17 mouse cellular contexts compared by ENCODE assay signal in genomic region chr5:149827599-149827998, GRCm38 (mm10).
DNase-seq lines count a peak whose midpoint lies in the region; ATAC-seq and TF ChIP-seq lines count a peak whose summit lies in the region.
"Had no signal": no experiment of that assay in that cellular context is flagged by ENCODE, and none has a peak within 500 bp of the region (broad histone marks: within the 10 kb centered on the region; RNA-seq: fewer than 3 reads in every experiment).

No protein-coding gene starts in this region.

- H3K4me3 ChIP-seq in hindbrain, postnatal 0 days (ENCODE audit: low read length), result no peak overlapping the region
- H3K4me3 ChIP-seq in hindbrain, embryonic 13.5 days, result no peak overlapping the region
- H3K4me3 ChIP-seq in lung, postnatal 0 days (ENCODE audit: low read depth, low read length), result no peak overlapping the region
- no peak overlapping the region for H3K4me3 ChIP-seq in ES-Bruce4 (ENCODE audit: low read depth, low read length)
- no peak overlapping the region for H3K4me3 ChIP-seq in heart, embryonic 11.5 days (ENCODE audit: low read depth, low read length)
- H3K4me3 ChIP-seq: heart, embryonic 10.5 days; midbrain, embryonic 12.5 days; myocyte; stomach, embryonic 15.5 days had no signal

- no peaks in the 10 kb centered on the region for H3K27me3 ChIP-seq in hindbrain, postnatal 0 days (ENCODE audit: insufficient read depth, low read length)
- no peaks in the 10 kb centered on the region for H3K27me3 ChIP-seq in hindbrain, embryonic 13.5 days
- H3K27me3 ChIP-seq in lung, postnatal 0 days (replicated peaks; ENCODE audit: insufficient read depth, low read length), result no peaks in the 10 kb centered on the region
- H3K27me3 ChIP-seq in ES-Bruce4 (ENCODE audit: control insufficient read depth, insufficient read depth, low read length, poor library complexity, severe bottlenecking), result no peaks in the 10 kb centered on the region; the same call in 1 of the 2 replicates
- no peaks in the 10 kb centered on the region for H3K27me3 ChIP-seq in heart, embryonic 11.5 days (ENCODE audit: control insufficient read depth, insufficient read depth, low read length)
- H3K27me3 ChIP-seq: midbrain, embryonic 12.5 days; stomach, embryonic 15.5 days had no signal

- H3K4me2 ChIP-seq in hindbrain, postnatal 0 days (ENCODE audit: low read depth, low read length), result no peak overlapping the region
- H3K4me2 ChIP-seq in hindbrain, embryonic 13.5 days, result no peak overlapping the region
- no peak overlapping the region for H3K4me2 ChIP-seq in lung, postnatal 0 days (replicated peaks; ENCODE audit: low read depth, low read length)
- H3K4me2 ChIP-seq in heart, embryonic 11.5 days, result no peak overlapping the region
- H3K4me2 ChIP-seq: liver, embryonic 11.5 days; midbrain, embryonic 12.5 days; stomach, embryonic 15.5 days had no signal

- DNase-seq in hindbrain, postnatal 0 days (ENCODE audit: low spot score), result peak; percentile 31
- DNase-seq in lung, postnatal 0 days (ENCODE audit: low spot score), result no peak
- DNase-seq in lung, adult 18-20 months, result no peak
- DNase-seq in ZHBTc4 (ENCODE audit: low read depth, low spot score), result peak; percentile 55
- no peak for DNase-seq in frontal cortex, postnatal 14 days (ENCODE audit: low spot score in 2 of 2)
- DNase-seq: gastrocnemius, postnatal 25 days; kidney, adult 9 months had no signal

- TF ChIP-seq POLR2A in ES-Bruce4 (IDR thresholded peaks at IDR 0.05; ENCODE audit: insufficient read depth, low read length), result no peak

- H3K27ac ChIP-seq in hindbrain, postnatal 0 days, result no peak overlapping the region
- H3K27ac ChIP-seq in hindbrain, embryonic 13.5 days, result no peak overlapping the region
- H3K27ac ChIP-seq in lung, postnatal 0 days (ENCODE audit: low read length), result no peak overlapping the region
- no peak overlapping the region for H3K27ac ChIP-seq in ES-Bruce4 (ENCODE audit: insufficient read depth, low read length)
- H3K27ac ChIP-seq in heart, embryonic 11.5 days (ENCODE audit: low read depth, low read length), result no peak overlapping the region
- H3K27ac ChIP-seq: heart, embryonic 10.5 days; midbrain, embryonic 12.5 days; stomach, embryonic 15.5 days had no signal

- WGBS in hindbrain, postnatal 0 days, result 55% methylated on average over 3 of the region's 3 CpGs
- WGBS in hindbrain, embryonic 13.5 days, result 58% methylated on average over 3 of the region's 3 CpGs
- 30% methylated on average over 3 of the region's 3 CpGs for whole genome bisulfite sequencing in lung, postnatal 0 days
- 48% methylated on average over 3 of the region's 3 CpGs for WGBS in heart, embryonic 11.5 days (ENCODE audit: insufficient replicate concordance)

- no peaks in the 10 kb centered on the region for H3K4me1 ChIP-seq in hindbrain, postnatal 0 days (ENCODE audit: insufficient read depth, low read length)
- peaks cover 8% of the 10 kb centered on the region; the same call in 1 of the 2 replicates for H3K4me1 ChIP-seq in hindbrain, embryonic 13.5 days (replicated peaks)
- H3K4me1 ChIP-seq in lung, postnatal 0 days (ENCODE audit: insufficient read depth, low read depth, low read length), result peaks cover 3% of the 10 kb centered on the region; the same call in 1 of the 2 replicates
- H3K4me1 ChIP-seq in ES-Bruce4 (ENCODE audit: control insufficient read depth, insufficient read depth, low read length), result no peaks in the 10 kb centered on the region
- no peaks in the 10 kb centered on the region for H3K4me1 ChIP-seq in heart, embryonic 11.5 days (ENCODE audit: control insufficient read depth, insufficient read depth, low read length)
- H3K4me1 ChIP-seq: midbrain, embryonic 12.5 days had no signal

- H3K9me3 ChIP-seq in hindbrain, postnatal 0 days (ENCODE audit: low read length), result no peaks in the 10 kb centered on the region
- H3K9me3 ChIP-seq in hindbrain, embryonic 13.5 days, result no peaks in the 10 kb centered on the region
- no peaks in the 10 kb centered on the region for H3K9me3 ChIP-seq in lung, postnatal 0 days (ENCODE audit: low read length)
- H3K9me3 ChIP-seq in ES-Bruce4 (replicated peaks; ENCODE audit: control insufficient read depth, insufficient read depth, low read length, poor library complexity, severe bottlenecking), result no peaks in the 10 kb centered on the region
- no peaks in the 10 kb centered on the region for H3K9me3 ChIP-seq in heart, embryonic 11.5 days (replicated peaks; ENCODE audit: control insufficient read depth, low read length)
- H3K9me3 ChIP-seq: heart, embryonic 10.5 days; midbrain, embryonic 12.5 days; stomach, embryonic 15.5 days had no signal

- no peak overlapping the region for H3K9ac ChIP-seq in hindbrain, postnatal 0 days (replicated peaks; ENCODE audit: low read length)
- H3K9ac ChIP-seq in hindbrain, embryonic 13.5 days, result no peak overlapping the region
- no peak overlapping the region for H3K9ac ChIP-seq in lung, postnatal 0 days (replicated peaks; ENCODE audit: low read depth)
- no peak overlapping the region for H3K9ac ChIP-seq in ES-Bruce4 (ENCODE audit: low read depth, poor library complexity, severe bottlenecking)
- no peak overlapping the region for H3K9ac ChIP-seq in heart, embryonic 11.5 days (ENCODE audit: low read depth, low read length)
- H3K9ac ChIP-seq: midbrain, embryonic 12.5 days; stomach, embryonic 15.5 days had no signal

- H3K36me3 ChIP-seq in hindbrain, postnatal 0 days (ENCODE audit: insufficient read depth, low read length), result no peaks in the 10 kb centered on the region
- no peaks in the 10 kb centered on the region for H3K36me3 ChIP-seq in hindbrain, embryonic 13.5 days
- H3K36me3 ChIP-seq in lung, postnatal 0 days (ENCODE audit: insufficient read depth, low read length), result no peaks in the 10 kb centered on the region
- no peaks in the 10 kb centered on the region for H3K36me3 ChIP-seq in ES-Bruce4 (ENCODE audit: control insufficient read depth, insufficient read depth, low read length, poor library complexity, severe bottlenecking)
- no peaks in the 10 kb centered on the region for H3K36me3 ChIP-seq in heart, embryonic 11.5 days (ENCODE audit: control insufficient read depth, insufficient read depth, low read length)
- H3K36me3 ChIP-seq: heart, embryonic 10.5 days; midbrain, embryonic 12.5 days; stomach, embryonic 15.5 days had no signal

- no peak for ATAC-seq in hindbrain, postnatal 0 days
- ATAC-seq in hindbrain, embryonic 13.5 days (ENCODE audit: low FRiP score), result no peak
- ATAC-seq in lung, postnatal 0 days, result no peak
- ATAC-seq in heart, embryonic 11.5 days (replicated peaks; ENCODE audit: insufficient number of reproducible peaks, low FRiP score, low TSS enrichment), result no peak
- ATAC-seq: CD4-positive, CD25-positive, alpha-beta regulatory T cell, adult 4 months; hindbrain, embryonic 16.5 days had no signal

- TF ChIP-seq CTCF in hindbrain, postnatal 0 days (IDR thresholded peaks at IDR 0.05; ENCODE audit: low read depth), result peak; percentile 39; the same call in 1 of the 2 replicates
- peak; percentile 32 for TF ChIP-seq CTCF in lung, postnatal 0 days (IDR thresholded peaks at IDR 0.05)
- TF ChIP-seq CTCF in ES-Bruce4 (IDR thresholded peaks at IDR 0.05; ENCODE audit: low read depth, low read length), result peak; percentile 46

- TF ChIP-seq EP300 in lung, postnatal 0 days (IDR thresholded peaks at IDR 0.05), result no peak
- no peak for TF ChIP-seq EP300 in ES-Bruce4 (IDR thresholded peaks at IDR 0.05; ENCODE audit: insufficient read depth, low read depth, low read length)

Comparison
In these comparisons a context has a peak if more than half of its experiments do, and no peak if none do; other contexts are left out.
1. DNase-seq: peak in hindbrain, postnatal 0 days (single experiment) and ZHBTc4 (single experiment); none in lung, postnatal 0 days (single experiment), lung, adult 18-20 months (0 of 2) and frontal cortex, postnatal 14 days (0 of 2).
2. Peak in every context shown above with its lines, with median percentiles within 50 percentile points of each other: CTCF ChIP-seq.